Mouse (Mus musculus) urinary bladder, adult 2 months (tissue): ENCODE measurements around the gene Galnt18. TPM values are rescaled to one million over a fixed set of nuclear protein-coding genes. Genes with fewer than 3 reads are reported as not detected.

ENCODE experiments used
- DNase-seq: peaks from one replicate; pipeline ENCODE4 v3.0.0; 2022; ENCODE audit warnings: low spot score
- polyA plus RNA-seq: library from polyadenylated mRNA; depleted of rRNA; stranded (reverse); fragments of >200 nt; gene quantifications from 2 replicates; pipeline ENCODE4 v1.2.3, GENCODE M21; 2012

Gene Galnt18
- polyA plus RNA-seq, 1 experiment = 23.2 TPM

DNA sequence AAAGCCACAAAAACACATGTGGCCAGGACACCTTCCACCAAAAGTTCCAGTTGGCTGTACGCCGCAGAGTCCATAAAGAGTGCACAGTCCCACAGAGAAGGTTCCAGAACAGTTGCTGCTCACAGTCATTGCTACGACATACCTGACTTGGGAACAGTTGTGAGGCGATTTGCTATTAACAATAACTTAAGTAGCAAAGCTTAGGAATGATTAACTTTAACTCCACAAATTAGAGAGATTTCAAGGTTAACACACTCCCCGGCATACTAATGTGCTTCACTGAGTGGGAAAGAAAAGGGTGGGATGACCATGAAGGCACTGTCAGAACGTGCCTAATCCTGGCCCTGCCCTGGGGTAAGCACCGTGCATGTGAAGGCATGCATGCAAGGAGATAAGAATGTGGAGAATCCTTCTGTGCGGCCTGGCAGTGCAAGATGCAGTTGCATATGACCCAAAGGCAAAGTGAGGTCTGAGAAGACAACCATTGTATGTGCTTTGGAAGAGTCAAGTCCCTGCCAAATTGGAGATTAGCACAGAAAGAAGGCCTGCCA, 8.5 kb downstream of the Galnt18 start:
- no peak for DNase-seq

DNA sequence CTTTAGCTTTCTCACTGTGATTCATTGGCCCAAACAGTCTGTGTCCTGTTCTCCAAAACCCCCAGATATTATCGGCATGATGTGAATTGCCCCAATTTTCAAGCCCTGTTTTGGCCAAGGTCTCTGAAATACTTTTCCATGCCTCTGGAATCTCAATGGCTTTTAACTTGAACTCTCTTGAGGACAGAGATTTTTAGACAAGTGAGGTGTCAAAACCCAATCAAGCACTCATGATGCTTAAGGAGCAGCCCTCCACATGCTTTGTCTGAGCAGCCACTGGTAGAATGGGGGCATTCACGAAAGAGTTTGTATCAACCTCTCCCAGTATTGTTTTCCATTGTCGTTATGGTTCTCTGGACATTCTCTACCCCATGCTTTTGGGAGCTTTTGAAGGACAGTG, 9.2 kb downstream of the Galnt18 start:
- no peak for DNase-seq

DNA sequence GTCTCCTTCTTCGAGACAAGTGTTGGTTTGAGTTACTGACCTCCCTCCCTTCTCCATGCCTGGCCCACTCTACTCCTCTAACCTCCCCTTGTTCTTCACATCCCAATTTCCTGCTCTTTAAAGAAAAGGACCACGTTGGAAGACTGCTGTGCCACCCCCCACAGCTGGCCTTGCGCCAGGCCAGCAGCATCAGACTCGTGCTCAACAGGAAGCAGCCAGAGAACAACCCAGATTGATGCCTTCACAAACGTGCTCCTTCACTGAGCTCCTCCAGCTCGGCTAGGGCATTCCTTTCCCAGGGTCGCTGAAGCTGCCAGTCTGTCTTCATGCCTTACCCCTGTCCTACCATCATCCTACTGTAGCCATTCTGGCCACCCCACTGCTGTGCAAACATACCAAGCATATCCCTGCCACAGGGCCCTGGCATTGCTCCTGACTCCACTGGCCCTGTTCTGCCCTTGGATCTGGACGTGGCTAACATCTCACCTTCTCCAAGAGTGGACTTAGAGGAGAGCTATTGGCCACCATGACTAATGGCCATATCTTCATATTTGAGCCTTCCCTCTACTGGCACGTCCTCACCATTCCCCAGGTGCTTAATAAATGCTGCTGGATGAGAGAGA, 13.5 kb downstream of the Galnt18 start:
- DNase-seq = no peak

DNA sequence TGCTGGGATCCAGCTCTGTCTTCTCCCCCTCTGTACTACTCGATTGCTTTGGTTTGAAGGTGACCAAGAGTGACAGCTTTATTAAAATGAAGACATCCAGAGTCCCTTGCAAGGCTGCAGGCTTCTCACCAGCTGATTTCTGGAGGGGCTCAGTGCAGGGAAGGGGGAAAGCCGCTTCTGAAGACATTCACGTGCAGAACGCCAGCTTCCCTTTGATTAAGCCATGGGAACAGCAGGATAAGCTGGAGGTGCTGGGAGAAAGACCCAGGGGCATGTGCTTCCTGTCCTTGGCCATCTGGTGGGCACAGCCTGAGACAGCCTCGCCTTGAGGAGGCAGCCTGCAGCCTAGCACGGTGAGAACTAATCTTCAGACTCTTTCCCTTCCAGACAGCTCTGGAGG, 17.0 kb downstream of the Galnt18 start:
- DNase-seq = no peak

DNA sequence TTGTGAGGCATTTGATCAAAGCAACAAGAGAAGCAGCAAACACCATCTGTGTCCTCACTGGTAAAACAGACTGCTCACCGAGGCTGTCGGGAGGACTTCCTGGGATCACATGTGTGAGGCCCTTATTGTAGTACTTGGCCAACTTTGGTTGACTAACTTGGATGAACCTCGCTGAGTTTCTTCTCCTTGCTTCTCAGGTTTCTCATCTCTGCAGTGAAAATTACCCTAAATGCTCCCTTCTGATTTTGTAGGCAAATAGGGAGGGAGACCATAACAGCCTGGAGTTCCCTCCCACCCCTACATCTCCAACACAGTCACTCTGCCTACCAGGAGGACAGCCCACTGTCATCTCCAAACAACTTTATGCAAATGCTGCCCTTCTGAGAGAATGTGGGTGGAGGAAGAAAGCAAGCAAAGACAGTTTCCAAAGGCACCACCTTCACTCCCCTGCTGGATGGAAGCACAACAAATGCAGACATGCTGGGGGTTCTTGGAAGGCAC, 31.2 kb downstream of the Galnt18 start:
- DNase-seq = no peak

DNA sequence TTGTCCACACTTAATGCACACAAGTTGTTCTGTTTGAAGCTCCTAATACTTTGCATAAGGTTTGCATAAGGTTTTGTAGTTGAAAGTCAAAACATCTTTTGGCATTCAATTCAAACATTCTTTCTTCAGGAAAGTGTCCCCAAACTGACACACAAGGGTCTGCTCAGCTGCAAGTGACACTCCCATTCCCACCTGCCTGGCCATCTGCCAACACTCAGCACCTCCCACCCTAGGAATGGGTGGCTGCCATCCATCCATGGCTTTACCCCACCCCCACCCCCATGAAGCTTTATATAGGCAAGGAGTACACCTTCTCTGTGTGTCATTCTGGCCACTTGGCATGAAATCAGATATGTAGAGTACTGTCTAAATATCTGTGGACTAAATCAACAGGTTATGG, 35.0 kb downstream of the Galnt18 start:
- DNase-seq = no peak

DNA sequence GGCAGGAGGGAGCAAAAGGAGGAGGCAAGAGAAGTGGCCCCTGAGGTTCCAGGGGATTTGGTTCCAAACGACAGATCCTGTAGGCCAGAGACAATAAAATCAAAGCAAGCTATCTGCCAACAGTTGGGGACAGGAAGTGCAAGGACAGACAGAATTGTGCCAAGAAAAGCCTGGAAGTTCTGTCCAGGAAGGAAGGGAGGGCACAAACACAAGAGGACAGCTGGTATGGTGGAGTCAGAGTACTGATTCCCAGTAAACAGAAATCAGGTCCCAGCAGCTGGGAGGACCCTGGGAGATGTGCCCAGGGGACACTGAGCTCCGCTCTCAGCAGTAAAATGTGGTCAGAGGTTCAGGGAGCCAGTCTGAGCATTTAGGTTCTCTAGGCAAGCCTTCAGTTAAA, 38.2 kb downstream of the Galnt18 start:
- no peak for DNase-seq

DNA sequence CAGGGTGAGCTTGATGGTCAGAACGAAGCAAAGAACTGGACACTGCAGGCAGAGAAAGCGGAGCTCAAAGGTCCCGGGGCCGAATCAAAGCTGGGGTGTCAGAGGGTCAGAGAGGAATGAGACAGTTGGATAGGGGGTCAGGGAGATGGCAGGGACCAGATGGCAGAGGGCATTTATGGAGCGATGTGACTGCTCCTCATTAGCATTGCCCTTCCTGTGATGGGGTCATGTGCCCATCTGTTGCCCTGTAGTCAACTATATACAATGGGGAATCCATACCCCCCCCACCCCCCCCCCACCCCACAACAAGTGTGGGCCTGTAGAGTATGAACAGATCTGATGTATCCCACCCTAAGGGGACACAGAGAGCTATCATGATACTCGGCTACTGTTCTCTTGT, 39.7 kb downstream of the Galnt18 start:
- DNase-seq = no peak

DNA sequence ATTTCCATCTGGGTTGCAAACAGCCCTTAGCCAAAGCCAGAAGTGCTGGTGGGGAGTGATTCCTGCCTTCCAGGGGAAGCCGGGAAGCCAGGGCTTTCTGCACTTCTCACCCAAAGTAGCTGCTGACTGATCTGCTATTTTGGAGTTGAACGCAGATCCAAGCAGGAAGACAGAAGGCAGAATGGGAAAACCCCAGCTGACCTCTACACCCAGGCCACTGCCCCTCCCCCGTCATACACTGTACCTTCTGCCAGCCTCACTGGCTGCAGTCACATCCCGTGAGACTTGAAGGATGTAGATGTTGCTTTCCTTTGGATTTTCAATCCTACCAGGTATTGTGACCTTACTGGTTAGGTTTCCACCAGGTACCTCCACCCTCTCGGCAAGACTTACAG, 40.4 kb downstream of the Galnt18 start:
- no peak for DNase-seq

DNA sequence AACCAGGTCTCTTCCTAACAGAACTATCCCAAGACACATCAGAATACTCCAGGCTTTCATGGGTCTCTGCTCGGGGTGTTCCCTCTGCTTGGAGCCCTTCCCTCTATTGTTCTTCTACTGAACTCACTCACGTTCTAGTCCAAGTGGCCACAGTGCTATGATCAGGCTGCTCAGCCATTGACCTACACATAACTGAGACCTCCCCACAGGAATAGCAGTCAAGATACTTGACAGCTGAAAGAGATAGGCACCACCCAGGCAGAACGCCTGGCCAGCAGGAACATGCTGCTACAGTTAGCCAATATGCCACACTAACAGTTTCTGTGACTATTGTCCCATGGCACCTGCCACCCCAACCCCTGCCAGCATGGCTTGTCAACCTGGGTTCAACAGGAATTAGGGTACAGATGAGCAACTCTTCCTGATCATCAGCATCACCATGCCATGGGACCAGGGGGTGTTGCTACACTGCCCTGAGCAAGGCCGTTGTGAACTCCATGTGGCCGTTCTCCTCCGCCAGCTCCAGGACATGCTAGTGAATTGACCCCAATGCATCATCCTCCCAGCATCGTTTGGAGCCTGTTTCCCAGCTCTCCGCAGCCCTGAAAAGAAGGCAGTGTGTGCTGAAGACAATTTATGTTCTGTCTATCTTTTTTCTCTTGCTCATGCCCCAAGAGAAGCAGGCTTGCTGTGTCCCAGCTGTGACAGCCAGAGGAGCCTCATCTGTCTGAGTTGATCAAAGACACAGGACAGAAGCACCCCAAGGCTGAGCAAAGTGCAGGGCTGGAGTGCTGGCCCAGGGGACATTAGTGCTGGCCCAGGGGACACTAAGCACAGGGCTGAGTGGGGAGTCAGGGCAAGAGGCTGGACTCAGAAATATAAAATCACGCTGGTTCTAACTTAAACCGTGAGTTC, 41.1 kb downstream of the Galnt18 start:
- no peak for DNase-seq

DNA sequence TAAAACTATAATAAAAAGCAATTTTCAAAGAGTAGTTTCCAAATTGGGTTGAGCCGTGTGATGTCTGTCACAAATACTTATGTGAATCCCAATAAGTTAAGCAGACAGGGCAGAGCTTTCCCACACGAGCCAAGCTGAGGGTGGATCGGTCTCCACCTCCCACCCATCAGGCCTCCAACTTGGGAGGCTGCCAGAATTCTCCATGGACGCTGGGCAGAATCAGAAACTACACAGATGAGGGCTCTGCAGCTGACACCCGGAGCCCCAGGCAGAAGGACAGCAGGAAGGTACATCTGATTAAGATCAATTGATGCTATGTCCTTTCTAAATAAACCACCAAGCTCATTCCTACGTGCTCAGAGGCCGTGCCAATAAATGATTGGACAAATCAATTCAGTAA, 42.4 kb downstream of the Galnt18 start:
- no peak for DNase-seq

DNA sequence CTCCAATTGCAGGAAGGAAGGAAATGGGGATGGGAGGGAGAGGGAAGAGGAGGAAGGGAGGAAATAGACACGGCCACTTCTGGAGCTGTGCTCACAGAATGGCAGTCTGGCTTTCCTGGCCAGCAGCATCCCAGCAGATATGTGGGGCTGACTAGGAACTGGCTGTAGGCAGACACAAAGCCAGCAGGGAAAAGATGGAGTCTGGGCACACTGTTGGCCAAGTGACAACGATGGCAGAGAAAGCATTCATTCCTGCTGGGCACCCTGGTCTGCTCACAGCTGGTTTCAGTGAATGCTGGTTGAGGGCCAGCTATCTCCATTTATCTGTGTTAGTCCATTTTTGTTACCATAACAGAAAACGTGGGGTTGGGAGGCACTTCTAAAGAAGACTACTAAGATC, 43.4 kb downstream of the Galnt18 start:
- no peak for DNase-seq

DNA sequence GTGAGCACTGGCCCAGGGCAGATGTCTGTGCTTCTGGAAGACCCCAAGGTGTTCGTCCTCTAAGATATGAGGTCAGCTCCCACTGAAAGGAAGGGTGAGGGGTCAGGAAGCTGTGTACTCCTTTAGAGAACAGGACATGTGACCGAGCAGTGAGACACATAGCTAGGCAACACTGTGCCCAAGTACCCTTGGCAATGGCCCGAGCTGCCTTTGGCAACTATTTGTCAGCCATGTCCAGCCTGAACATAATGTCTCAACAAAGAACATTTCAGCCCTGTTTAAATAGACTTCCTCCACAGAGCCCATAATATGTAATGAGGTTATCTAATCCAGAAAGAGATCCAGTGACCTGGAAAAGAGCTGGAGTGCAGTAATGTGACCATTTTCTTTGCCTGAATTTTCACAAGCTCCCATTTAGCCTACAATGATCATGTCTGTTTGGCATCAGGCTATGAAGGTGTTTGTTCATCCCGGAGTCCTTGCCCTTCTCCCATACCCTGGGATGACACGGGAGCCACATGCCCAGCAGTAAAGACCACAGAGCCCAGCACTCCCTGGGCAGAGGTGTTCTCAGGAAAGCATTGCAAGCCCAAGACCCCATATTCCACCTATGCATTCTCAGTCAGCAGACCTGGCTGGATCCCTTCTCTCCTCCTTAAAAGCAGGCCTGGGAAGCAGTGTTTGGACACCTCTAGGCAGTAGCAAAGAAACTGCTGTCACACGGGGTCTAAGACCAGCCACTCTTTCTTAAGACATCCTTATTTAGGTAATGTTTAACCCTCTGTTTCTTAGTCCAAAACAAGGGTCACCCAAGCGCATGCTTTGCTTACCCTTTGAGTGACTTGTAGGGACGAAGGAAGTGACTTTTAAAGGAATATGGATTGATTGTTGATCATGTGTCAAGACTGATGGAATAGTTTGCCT, 49.2 kb downstream of the Galnt18 start:
- peak; percentile 6 for DNase-seq

DNA sequence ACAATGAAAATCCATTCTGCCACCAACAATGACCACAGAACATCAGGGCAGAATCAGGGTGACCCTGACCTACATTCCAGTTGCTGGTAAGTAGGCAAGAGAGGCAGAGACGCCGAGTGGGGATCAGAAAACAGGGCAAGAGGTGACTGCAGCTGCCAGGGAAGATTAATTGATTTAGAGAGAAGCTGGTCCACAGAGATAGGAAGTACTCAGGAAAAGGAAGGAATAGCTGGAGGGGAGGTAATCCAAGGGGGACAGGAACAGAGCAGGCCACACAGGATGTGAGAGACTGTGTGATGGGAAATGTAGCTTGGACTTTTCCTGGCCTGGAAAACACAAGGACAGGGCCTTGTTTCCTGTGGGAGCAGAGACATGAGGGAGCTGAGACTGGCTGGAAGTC, 52.8 kb downstream of the Galnt18 start:
- DNase-seq = no peak

DNA sequence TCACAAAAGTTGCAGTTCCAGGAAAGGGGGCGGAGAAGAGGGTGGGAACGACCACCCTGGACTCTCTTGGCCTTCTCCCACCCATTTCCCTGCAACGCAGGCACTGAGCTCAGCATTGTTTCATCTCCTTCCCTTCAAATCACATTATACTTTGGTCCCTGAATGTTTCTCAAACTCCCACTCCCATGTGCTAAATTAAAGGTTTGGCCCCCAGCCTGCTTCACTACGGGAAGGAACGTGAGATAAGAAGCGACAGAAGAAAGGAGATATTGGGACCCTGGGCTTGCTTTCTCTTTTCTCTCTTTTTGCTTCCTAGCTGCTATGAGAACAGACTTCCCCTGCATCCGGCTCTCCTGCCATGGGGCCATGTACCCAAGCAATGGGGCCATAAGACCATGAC, 55.0 kb downstream of the Galnt18 start:
- no peak for DNase-seq

DNA sequence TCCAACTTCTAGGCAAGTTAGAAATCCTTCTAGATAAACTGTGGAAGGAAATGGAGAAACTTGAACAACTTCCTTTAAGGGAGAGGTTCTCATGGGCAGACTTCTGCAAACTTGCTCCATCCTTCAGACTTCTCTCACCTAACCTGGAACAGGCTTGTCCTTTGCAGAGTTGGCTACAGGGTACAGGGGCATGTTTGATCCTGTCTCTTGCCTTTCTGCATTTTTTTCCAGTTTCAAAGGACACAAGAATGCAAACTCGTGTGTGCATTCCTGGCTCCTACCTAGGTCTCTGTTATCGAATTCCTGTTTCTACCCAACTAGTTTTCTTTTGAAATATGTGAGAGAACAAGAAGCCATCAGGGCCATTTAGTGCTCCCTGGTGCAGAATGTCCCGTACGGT, 55.8 kb downstream of the Galnt18 start:
- no peak for DNase-seq

DNA sequence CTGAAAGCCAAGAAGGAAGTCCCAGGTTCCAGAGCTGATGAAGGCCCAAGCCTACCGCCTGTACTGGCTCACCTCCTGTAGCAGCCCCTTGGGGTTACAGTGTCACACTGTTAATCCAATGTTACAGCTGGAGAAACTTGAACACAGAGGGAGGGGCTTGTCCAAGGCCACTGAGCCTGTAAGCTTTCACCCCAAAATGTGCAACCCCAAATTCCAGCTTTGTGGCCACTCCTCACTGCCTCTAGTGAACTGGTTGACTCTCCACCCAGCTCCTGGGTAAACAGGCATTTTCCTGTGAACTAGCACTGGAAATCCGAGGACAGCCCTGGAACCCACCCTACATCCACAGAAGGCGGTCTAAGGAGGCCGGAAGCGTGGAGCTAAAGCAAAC, 58.5 kb downstream of the Galnt18 start:
- DNase-seq = no peak

DNA sequence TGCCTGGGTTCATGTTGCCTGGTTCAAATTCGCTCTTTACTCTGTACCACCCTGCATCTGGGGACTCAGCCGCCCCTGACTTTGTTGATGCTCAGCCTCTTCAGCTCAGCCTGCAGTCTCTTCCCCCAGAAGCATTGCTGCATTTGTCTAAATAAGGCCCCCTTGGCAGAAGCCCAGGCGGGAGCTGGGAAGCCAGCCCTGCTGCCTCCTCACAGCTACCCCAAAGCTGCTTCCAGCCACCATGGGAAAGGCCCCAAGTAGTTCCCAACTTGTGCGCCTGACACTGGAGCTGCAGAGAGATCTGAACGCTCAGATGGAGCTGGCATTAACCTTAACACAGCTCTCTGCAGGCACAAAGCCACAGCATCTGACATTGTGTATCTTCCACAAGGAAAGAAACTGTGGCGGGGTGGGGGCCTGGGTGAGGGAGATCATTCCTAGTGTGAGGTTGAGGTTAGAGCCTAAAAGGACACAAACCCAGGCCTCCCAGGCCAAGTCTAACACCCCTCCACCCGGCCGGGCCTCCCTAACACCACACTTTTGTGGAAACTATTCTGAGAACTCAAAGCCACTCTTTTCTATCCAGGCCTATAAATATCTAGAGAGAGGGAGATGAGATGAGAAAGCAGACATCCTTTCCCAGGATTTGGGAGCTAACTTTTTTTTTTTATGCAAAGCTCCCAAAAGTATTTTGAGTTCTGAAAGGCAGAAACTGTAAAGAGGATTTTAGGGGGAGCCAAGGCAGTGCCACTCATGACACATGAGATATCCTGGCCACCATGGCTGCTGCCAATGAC, 59.1 kb downstream of the Galnt18 start:
- no peak for DNase-seq

DNA sequence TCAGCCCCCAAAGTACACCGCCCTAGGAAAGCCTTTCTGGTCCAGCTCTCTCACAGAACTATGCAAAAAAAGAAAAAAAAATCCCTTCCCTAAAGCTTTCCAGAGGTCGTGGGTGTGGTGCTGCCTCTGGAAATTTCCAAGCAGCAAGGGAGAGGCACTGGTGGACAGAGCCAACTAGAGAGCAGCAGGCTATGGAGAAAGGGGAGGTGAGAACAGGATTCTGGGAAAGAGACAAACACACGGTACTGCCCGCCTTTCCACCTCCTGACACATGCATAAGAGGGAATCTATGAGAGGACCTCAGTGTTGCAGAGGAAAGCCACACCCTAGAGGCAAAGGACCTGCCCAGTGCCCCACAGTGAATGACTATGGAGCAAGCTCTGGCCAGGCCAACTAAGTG, 60.9 kb downstream of the Galnt18 start:
- DNase-seq = no peak

DNA sequence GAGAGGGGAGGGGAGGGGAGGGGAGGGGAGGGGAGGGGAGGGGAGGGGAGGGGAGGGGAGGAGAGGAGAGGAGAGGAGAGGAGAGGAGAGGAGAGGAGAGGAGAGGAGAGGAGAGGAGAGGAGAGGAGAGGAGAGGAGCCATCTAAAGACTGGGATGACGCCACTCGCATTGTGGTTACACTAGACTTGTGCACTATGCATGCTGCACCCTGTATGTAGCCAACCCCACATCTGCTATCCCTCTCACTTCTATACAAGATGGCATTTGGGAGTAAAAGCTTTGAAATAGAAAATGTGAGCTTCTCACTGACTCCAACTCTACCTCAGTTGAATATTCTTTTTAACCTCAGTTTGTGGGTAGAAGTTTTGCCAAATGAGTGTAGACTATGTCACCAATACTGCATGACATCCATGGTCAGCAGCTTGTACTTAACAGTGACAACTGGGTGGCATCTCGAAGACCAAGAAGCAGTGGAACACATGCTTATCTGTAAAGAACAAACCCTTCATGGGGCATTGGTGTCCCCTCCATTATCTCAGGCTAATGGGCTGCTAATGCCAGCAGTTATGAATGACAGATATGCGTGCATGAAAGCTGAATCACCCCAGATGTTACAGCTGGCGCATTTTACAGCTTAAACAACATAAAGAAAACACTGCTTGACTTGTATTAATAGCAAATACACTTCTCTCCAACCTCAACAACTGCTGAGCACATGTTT, 65.0 kb downstream of the Galnt18 start:
- no peak for DNase-seq
